In genomic region chr19:10014824-10015223, GRCm38 (mm10) we compare ENCODE assay signal across 12 mouse cellular contexts. TPM values are rescaled to one million over a fixed set of nuclear protein-coding genes. Genes with fewer than 3 reads are reported as not detected.
DNase-seq lines count a peak whose midpoint lies in the region; ATAC-seq and TF ChIP-seq lines count a peak whose summit lies in the region.
"Had no signal": no experiment of that assay in that cellular context is flagged by ENCODE, and none has a peak within 500 bp of the region (broad histone marks: within the 10 kb centered on the region; RNA-seq: fewer than 3 reads in every experiment).

No protein-coding gene starts in this region.

- TF ChIP-seq CTCF in gastrocnemius, adult 2 months (IDR thresholded peaks at IDR 0.05): no peak
- peak; percentile 19; the same call in 1 of the 2 replicates for TF ChIP-seq CTCF in intestine, postnatal 0 days (IDR thresholded peaks at IDR 0.05; ENCODE audit: low read depth)

- no peak for DNase-seq in gastrocnemius, adult 2 months
- DNase-seq in gastrocnemius, adult 18-20 months (ENCODE audit: low spot score): no peak
- DNase-seq in MEL-GATA-1-ER (ENCODE audit: extremely low read depth, low read depth): peak; percentile 59
- peak; percentile 90 for DNase-seq in liver, embryonic 13.5 days
- no peak for DNase-seq in right cerebral cortex, postnatal 36 days (ENCODE audit: low spot score in 2 of 2)
- DNase-seq in cerebellum, adult 8-10 months: no peak
- DNase-seq in left cerebral cortex, adult 18-20 months (ENCODE audit: low spot score in 2 of 2): no peak
- DNase-seq: cerebellum, postnatal 36 days; retina, postnatal 1 day had no signal

- H3K27me3 ChIP-seq in intestine, postnatal 0 days (replicated peaks; ENCODE audit: control insufficient read depth, insufficient read depth, low read length): no peaks in the 10 kb centered on the region
- no peaks in the 10 kb centered on the region for H3K27me3 ChIP-seq in liver, embryonic 13.5 days

- H3K9ac ChIP-seq in intestine, postnatal 0 days (ENCODE audit: low read depth, low read length): peak overlapping the region; percentile 34; the same call in 1 of the 2 replicates
- H3K9ac ChIP-seq in liver, embryonic 13.5 days: peak overlapping the region; percentile 95

- peak overlapping the region; percentile 63 for H3K4me2 ChIP-seq in intestine, postnatal 0 days (replicated peaks; ENCODE audit: low read depth)
- peak overlapping the region; percentile 98 for H3K4me2 ChIP-seq in liver, embryonic 13.5 days

- ATAC-seq in intestine, postnatal 0 days: no peak
- peak; percentile 81 for ATAC-seq in liver, embryonic 13.5 days (ENCODE audit: low read depth)
- ATAC-seq: activated CD4-positive, CD25-positive, alpha-beta regulatory T cell, adult 4 months had no signal

- H3K36me3 ChIP-seq in intestine, postnatal 0 days (ENCODE audit: control insufficient read depth, insufficient read depth): no peaks in the 10 kb centered on the region
- peaks cover 23% of the 10 kb centered on the region for H3K36me3 ChIP-seq in liver, embryonic 13.5 days

- peaks cover 18% of the 10 kb centered on the region for H3K4me1 ChIP-seq in intestine, postnatal 0 days (replicated peaks; ENCODE audit: control insufficient read depth, insufficient read depth, low read length)
- peaks cover 91% of the 10 kb centered on the region for H3K4me1 ChIP-seq in liver, embryonic 13.5 days (replicated peaks)

- H3K4me3 ChIP-seq in gastrocnemius, adult 2 months: no peak overlapping the region
- peak overlapping the region; percentile 21 for H3K4me3 ChIP-seq in intestine, postnatal 0 days (ENCODE audit: low read depth, low read length)
- peak overlapping the region; percentile 82 for H3K4me3 ChIP-seq in liver, embryonic 13.5 days (replicated peaks)

- WGBS in intestine, postnatal 0 days: 41% methylated on average over 13 of the region's 13 CpGs
- 19% methylated on average over 13 of the region's 13 CpGs for WGBS in liver, embryonic 13.5 days (ENCODE audit: insufficient replicate concordance)

- intact Hi-C loops in gastrocnemius, adult 2 months (cut with DNase I): no loop called here

- no peaks in the 10 kb centered on the region for H3K9me3 ChIP-seq in intestine, postnatal 0 days (ENCODE audit: control insufficient read depth)
- H3K9me3 ChIP-seq in liver, embryonic 13.5 days (replicated peaks): no peaks in the 10 kb centered on the region

- H3K27ac ChIP-seq in gastrocnemius, adult 2 months: peak overlapping the region; percentile 86
- no peak overlapping the region for H3K27ac ChIP-seq in intestine, postnatal 0 days (ENCODE audit: low read depth, low read length)
- peak overlapping the region; percentile 99 for H3K27ac ChIP-seq in liver, embryonic 13.5 days

RNA-seq across cellular contexts. Expression of gene Rab3il1, which starts 13.4 kb away (rescaled TPM):
- 1 to 10 TPM; 4.0 to 4.7 TPM for total RNA-seq in gastrocnemius, adult 2 months (2021)
- 1 to 10 TPM; 3.0 to 4.5 TPM for total RNA-seq in gastrocnemius, adult 18-20 months (2021)
- polyA plus RNA-seq in intestine, postnatal 0 days (2015; fragmentation: Nextera tagmentation; extraction: Ambion mirVana): 63.6 and 65.8 TPM in 2 replicates
- 196 and 207 TPM in 2 replicates for polyA plus RNA-seq in liver, embryonic 13.5 days (2015; fragmentation: Nextera tagmentation; extraction: Ambion mirVana)
- 10 to 100 TPM in 1 of 2 experiments, 1 to 10 TPM in 1; 9.6 to 10.2 TPM for total RNA-seq in left cerebral cortex, adult 18-20 months (2021)

RNA-seq across cellular contexts. Expression of gene Best1, which starts 13.4 kb away (rescaled TPM):
- under 1 TPM; 0.28 to 0.46 TPM for total RNA-seq in gastrocnemius, adult 2 months (2021)
- under 1 TPM; 0.11 to 0.24 TPM for total RNA-seq in gastrocnemius, adult 18-20 months (2021)
- polyA plus RNA-seq in intestine, postnatal 0 days (2015; fragmentation: Nextera tagmentation; extraction: Ambion mirVana): 0.61 and 0.89 TPM in 2 replicates
- polyA plus RNA-seq in liver, embryonic 13.5 days (2015; fragmentation: Nextera tagmentation; extraction: Ambion mirVana): 0.17 and 0.20 TPM in 2 replicates
- total RNA-seq in left cerebral cortex, adult 18-20 months (2021): 1 to 10 TPM; 1.0 to 1.1 TPM
- total RNA-seq: granulocyte monocyte progenitor cell, adult 5-6 weeks had no signal
- polyA plus RNA-seq: activated CD4-positive, CD25-positive, alpha-beta regulatory T cell, adult 4 months had no signal

RNA-seq across cellular contexts. Expression of gene Fads3, which starts 26.5 kb away (rescaled TPM):
- total RNA-seq in gastrocnemius, adult 2 months (2021): 1 to 10 TPM; 2.2 to 2.3 TPM
- total RNA-seq in gastrocnemius, adult 18-20 months (2021): 1 to 10 TPM; 2.2 to 5.7 TPM
- polyA plus RNA-seq in intestine, postnatal 0 days (2015; fragmentation: Nextera tagmentation; extraction: Ambion mirVana): 4.7 and 4.8 TPM in 2 replicates
- 5.3 and 7.3 TPM in 2 replicates for polyA plus RNA-seq in liver, embryonic 13.5 days (2015; fragmentation: Nextera tagmentation; extraction: Ambion mirVana)
- total RNA-seq in left cerebral cortex, adult 18-20 months (2021): 10 to 100 TPM; 32.2 to 32.6 TPM
- polyA plus RNA-seq: activated CD4-positive, CD25-positive, alpha-beta regulatory T cell, adult 4 months had no signal

RNA-seq across cellular contexts. Expression of gene Fth1, which starts 34.4 kb away (rescaled TPM):
- 1,000 to 10,000 TPM; 2,168 to 2,432 TPM for total RNA-seq in gastrocnemius, adult 2 months (2021)
- total RNA-seq in gastrocnemius, adult 18-20 months (2021): 1,000 to 10,000 TPM; 2,098 to 2,234 TPM
- polyA plus RNA-seq in intestine, postnatal 0 days (2015; fragmentation: Nextera tagmentation; extraction: Ambion mirVana): 6,780 and 7,050 TPM in 2 replicates
- 5,062 and 5,153 TPM in 2 replicates for polyA plus RNA-seq in liver, embryonic 13.5 days (2015; fragmentation: Nextera tagmentation; extraction: Ambion mirVana)
- 1,000 to 10,000 TPM; 2,362 to 2,428 TPM for total RNA-seq in left cerebral cortex, adult 18-20 months (2021)

Comparison
In these comparisons a context has a peak if more than half of its experiments do, and no peak if none do; other contexts are left out.
1. DNase-seq: peak in MEL-GATA-1-ER (single experiment) and liver, embryonic 13.5 days (single experiment); none in gastrocnemius, adult 2 months (single experiment), gastrocnemius, adult 18-20 months (single experiment), right cerebral cortex, postnatal 36 days (0 of 2), cerebellum, adult 8-10 months (single experiment) and left cerebral cortex, adult 18-20 months (0 of 2).
2. RNA of gene Fads3, which starts 26.5 kb away (total RNA-seq): 32.2 to 32.6 TPM in left cerebral cortex, adult 18-20 months; 2.2 to 5.7 TPM in gastrocnemius, adult 18-20 months and 2.2 to 2.3 TPM in gastrocnemius, adult 2 months; every median in the first group is over 4 times any median in the second.